Mouse (Mus musculus): ENCODE data around the gene Myo1b.

Gene Myo1b

DNA sequence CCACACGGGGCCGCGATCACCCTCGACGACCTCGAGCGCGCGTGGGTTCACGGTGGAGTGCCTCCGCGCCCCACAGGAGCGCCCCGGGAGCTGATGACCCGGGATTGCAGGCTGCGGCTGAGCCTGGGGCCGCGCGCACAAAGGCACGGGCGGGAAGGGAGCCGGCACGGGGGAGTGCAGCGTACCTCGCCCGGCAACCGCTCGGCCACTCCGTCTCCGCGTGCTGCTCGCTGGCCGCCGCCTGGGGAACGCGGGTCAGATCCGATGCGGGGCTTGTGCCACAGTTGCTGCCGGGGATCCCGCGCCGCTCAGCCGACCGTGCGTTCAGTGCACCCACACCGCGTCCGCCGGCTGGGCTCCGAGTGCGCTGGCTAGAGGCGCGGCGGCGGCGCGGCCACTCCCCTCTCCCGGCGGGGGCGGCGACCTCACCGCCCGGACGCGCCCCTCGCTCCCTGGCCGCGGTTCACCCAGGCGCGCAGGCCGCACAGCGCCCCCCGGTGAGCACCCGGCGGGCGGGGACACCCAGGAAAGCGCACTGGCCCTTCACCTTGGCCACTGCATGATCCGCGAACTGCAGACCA lies at the start of gene Myo1b:
Myo1b (minus strand) TSS at position 496 of the 581 bp plus-strand sequence.
- DNase-seq (ENCODE audit: low read depth) = no peak

DNA sequence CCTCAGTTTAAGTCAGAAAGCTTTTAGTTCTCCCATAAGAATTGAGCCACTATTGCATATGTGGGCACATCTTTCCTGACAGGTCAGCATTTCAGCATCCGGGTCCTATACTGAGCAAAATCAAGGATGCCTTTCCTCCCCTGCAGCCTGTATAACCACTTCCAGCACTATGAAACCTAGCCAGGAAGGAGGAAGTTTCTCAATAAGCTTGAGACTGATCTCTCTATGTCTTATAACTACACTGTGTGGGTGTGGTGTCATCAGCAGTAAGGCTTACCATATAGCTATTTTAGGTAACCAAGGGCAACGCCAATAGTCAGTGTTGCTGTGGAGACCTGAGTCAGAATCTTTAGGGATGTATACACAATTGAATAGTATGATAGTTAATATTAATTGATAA lies 48.8 kb upstream of the Myo1b start:
- DNase-seq (ENCODE audit: low read depth) = no peak

DNA sequence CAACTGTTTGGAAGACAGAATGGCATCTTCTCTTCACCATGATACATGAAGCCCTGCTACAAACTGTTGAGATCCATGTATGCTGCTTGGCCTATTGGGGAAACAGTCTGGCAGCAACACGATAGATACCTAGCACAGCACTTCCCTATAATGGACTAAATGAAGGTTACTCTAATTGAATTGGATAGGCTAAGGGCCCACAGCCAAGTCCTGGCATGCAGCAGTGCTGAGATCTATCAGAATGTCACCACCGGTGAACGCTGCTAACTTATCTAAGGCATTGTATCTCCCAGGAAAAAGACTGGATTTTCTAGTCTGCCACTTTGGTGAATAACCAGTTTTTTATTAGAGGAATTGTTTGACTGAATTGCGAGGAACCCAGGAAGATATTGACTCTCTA lies 31.2 kb upstream of the Myo1b start:
- DNase-seq (ENCODE audit: low read depth) = no peak

DNA sequence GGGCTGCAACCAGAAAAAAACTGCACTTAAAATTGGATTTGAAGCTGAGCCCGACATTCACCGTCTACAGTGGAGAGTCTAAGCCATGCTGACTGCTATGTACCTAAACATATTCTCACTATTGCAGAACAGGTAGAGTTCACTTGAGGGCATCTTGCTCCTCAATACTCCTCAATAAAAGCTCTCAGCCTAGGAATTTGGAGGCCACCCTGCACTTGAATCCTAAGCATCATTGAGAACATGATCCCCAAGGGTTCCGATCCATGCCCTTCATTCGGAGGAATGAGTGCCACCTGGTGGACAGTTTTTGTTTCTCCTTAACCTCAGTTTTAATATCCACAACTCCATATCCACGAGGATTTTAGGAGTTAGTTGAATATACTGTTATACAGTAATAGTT lies 28.9 kb upstream of the Myo1b start:
- peak; percentile 49 for DNase-seq (ENCODE audit: low read depth)

DNA sequence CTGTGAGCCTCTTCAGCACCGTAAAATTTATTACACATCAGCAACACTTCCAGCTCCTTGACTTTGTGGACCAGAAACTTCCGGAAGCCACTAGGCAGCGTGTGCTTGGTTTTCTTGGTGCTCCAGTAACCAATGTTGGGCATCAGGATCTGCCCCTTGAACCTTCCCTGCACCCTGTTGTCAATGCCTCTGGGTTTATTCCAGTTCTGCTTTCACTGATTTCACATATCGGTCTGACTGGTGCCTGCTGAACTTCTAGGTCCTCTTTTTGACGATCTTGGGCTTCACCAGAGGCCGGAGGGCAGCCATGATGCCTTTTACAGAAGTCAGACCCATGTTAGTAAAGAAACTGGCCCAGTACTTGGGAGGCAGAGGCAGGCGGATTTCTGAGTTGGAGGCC lies 22.5 kb upstream of the Myo1b start:
- DNase-seq (ENCODE audit: low read depth) = no peak

DNA sequence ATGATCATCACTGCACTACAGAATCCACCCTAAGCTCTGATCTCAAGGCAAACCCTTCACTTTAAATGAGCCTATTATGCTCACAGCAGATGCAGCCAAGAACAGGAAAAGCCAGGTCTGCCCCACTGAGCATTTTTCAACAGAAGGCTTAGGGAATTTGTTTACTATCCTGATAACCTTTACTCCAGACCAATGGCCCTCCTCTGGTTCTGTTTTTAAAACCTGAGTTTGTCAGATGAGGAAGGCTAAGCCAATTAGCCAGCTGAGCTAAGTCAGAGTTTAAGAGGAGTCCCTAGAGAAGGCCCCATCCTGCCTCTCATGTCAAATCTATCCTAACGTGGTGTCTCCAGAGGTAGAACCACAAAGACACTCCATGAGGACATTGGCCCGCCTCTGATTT lies 19.1 kb upstream of the Myo1b start:
- DNase-seq (ENCODE audit: low read depth) = no peak

DNA sequence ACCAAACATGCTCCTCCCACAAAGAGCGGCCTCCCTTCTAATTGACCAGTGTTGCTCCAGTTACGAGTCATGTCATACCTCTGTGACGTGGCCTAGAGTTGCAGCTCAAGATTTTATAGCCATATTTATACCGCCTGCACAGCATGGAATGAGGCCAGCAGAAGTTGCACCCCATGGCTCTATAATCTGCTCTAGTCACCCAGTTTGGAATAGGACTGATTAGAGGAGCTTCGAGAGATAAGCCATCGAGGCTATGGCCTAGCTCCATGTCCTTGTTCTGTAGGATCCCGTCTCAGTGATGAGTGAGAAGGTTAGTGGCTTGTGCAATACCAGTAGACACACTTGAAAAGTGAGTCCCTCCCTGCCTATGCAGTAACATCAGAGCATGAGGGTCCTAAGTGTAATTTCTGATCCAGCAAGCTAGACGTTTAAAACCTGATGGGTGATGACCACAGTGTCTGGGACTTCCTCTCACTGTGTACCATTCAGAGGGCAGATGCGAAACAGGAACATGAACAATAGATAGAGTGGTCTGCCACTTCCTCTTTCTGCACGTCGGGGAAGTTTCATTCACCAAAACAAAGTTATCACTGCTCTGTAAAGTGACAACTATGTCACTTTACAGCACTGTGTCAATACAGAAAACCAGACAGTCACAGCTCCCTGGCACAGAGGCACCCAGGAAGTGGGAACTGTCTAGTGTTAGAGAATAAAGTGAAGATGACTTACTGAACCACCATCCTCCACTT lies 18.5 kb upstream of the Myo1b start:
- DNase-seq (ENCODE audit: low read depth) = peak; percentile 78

DNA sequence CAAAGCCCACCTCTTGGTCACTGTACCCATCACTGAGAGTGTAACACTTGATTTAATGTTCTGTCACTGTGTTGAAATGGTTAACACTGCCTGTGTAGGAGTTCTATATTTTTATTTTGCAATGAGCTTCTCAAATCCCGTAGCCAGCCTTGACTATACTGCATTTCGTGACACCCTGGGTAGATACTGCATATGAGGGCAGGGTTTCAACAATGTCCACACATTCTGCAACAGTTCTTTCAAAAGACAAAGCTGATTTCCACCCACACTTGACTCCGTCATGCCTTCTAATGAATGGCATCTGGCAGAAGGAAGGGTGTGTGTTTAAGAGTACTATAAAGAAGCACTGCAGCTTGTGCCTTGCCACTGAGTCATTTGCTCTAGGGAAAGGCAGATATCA lies 17.0 kb upstream of the Myo1b start:
- DNase-seq (ENCODE audit: low read depth) = no peak

DNA sequence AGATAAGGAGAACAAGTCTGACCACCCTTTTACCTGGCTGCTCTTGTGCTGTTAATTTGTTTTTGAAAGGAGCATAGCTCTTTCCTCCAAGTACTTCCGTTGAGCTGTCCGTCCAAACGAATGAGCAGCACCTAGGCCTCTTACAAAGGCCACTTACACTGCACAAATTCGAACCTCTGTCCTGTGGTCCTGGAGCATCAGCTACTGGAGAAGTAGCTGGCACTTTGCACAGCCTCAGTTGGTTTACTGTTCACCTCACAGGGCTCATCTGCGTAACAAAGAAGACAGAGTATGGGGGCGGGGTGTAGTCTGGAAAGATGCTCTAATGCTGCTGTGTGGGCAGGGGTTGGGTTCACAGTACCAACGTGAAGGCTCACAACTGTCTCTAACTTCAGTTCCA lies 15.7 kb upstream of the Myo1b start:
- DNase-seq (ENCODE audit: low read depth) = no peak

DNA sequence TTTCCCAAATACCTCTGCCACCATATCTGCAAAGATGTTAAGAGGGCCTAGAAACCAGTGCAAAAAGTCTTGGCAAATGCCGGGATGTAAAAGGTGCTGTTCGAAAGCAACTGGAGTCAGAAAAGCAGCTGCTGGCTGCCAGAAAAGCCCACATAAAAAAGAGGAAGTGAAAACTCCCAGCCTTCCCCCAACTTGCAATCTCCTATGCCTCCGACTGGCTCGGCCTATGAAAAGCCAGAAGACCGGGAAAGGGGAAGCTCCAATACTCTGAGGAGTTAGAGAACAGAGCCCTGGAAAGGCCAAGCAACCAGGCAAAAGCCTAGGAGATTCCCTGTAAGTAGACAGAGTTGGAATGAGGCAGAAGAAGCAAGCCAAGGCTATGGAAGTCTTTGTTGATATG lies 14.7 kb upstream of the Myo1b start:
- DNase-seq (ENCODE audit: low read depth) = peak; percentile 56

DNA sequence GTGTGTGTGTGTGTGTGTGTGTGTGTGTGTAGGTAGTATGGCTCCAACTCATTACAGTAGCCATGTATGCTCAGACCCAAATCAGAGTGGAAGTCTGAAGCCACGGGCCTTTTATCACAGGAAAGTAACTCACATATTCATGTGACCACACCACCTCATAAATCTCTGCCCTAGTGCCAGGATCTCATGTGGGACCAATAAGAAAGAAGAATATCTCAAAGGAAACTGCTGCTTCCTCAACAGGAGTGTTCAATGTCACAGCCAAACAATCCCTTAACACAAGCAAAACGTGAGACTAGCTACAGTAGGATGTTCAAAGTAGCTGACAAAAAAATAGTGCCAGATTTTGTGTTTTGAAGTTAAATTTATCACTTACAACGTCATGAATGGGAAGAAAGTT lies 13.7 kb upstream of the Myo1b start:
- no peak for DNase-seq (ENCODE audit: low read depth)

DNA sequence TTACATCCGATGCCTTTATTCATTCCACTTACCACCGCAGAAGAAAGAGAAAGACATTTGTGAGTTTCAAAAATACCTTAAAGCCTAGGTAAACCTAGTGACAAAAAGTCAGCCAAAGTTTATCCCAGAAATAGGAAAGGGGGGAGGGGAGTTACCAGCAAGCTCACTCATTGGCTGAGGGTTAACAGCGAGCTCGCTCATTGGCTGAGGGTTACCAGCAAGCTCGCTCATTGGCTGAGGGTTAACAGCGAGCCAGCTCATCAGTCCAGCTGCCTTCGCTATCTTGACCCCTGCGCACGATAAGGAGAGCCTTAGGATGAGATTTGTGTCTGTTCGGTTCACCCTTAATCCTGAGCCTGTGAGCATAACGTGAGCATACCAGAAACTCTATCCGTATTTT lies 6.9 kb upstream of the Myo1b start:
- no peak for DNase-seq (ENCODE audit: low read depth)

DNA sequence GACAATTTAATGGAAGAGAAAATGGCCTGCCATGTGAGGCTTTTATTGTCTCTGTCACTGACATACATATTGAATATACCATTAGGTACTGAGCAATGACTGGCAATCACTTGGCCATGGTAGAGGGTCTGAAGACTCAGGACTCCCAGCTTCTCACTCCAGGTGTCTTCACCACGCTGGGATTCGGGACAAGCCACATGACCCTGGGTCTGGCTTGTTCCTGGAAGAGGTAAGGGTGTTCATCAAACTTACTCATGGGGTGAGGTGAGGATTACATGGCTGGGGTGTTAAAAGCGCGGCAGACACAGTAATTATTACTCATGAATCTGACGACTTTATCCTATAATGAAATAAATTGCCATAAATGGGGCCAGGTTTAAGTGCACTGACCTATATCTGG lies 405 bp upstream of the Myo1b start:
- no peak for DNase-seq (ENCODE audit: low read depth)

DNA sequence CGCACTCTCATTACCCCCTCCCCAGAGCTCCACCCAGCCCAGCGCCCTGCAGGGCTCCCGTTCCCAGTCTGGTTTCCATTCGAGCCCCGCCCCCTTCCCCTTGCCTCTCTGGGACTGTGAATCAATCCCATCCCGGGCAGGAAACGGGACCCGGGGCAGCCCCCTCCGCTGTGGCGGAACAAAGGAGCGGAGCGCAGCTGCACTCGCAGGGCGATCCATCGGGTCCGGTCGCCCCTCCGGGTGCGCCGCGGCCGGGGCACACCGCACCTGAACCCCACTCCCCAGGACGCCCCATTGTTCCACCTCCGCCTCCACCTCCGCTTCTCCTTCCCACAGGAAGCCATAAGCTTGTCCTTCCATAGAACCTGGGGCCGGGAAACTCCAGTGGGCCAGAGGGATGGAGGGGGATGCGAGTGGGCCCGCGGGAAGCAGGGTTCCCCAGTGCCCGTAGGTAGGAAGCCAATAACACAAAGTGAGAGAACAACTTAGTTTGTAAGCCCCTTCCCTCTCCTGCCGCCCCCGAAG lies 758 bp downstream of the Myo1b start:
- DNase-seq (ENCODE audit: low read depth) = no peak

DNA sequence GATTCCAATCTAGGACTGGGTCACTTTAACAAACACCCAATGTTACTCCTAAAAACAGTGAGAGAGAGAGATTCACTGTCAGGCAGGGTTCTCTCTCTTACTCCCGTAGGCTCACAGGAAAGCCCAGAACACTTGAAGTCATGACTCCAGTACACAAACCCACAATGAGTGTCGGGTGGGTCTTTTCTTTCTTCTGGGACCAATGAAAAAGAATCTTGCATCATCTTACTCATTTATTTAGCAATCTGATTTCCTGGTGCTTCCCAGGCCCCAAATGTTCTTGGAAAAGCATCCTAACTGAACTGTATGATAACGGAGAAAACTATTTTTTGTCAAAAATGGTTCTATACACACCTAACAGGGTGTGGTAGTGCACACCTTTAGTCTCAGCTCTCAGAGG lies 1.8 kb downstream of the Myo1b start:
- no peak for DNase-seq (ENCODE audit: low read depth)

DNA sequence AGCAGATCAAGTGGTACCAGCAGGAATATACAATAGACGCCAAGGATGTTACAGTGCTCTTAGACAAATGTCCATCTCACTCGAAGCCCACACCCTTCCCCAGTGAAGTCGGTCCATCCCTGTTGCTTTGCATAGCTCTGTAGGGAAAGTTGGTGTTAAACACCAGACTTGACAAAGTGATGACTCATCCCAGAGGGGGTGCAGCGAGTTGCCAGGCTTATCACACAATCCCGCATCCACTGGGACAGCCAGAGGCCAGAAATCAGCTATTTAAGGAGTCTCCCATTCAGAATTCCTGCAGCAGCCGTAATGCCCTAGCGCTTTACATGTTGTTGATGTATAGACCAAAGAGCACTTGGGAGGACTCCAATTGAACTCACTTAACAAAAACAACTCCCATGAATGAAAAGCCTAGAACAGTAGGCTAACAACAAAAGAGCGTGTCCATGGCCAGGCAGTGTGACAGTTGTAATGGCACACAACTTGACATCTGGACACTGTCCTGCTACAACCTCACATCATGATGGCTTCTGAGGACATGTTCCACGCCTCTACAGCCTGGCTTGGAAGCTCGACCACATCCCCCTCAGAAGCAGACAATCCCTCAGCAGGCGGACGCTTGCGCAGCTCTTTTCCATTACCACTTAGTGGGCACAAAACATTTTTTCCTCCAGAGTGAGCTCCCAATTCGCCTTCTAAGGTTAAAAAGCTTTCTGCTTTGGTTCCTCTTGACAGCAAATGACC lies 2.6 kb downstream of the Myo1b start:
- DNase-seq (ENCODE audit: low read depth) = no peak

DNA sequence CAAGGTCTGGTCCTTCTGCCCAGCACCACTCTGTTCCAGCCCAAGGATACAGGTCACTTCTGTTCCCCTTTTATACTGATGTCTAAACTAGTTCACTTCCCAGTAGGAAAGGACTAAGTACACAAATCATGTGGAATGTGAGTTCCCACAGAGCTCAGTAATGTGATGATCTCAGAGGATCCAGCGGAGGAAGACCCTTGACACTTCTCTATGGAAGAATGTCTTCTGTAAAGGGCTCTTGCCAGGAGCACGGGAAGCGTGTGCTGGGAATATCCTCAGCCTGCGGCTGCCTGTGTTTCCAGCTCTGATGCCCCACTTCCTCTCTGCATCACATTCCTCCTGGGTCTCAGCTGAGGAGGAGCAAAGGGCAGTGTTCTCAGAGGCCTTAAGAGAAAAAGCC lies 4.5 kb downstream of the Myo1b start:
- no peak for DNase-seq (ENCODE audit: low read depth)

DNA sequence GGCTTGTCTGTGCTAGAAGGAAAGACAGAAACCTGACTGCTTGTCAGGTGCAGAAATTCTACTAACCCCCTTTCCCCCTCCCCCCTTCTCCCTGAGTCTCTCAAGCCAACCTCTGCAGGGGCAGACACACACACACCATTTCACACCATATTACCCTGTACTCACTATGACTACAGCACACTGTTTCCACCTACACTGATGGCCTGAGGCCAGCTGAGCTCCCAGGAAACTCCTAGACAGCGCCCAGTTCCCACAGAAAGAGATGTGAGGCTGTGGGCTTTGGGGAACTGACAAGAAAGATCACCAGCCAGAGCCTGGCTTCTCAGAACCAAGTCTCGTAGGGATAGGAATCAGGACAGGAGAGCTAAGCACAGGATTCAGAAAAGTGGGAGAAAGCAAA lies 6.7 kb downstream of the Myo1b start:
- DNase-seq (ENCODE audit: low read depth) = no peak

DNA sequence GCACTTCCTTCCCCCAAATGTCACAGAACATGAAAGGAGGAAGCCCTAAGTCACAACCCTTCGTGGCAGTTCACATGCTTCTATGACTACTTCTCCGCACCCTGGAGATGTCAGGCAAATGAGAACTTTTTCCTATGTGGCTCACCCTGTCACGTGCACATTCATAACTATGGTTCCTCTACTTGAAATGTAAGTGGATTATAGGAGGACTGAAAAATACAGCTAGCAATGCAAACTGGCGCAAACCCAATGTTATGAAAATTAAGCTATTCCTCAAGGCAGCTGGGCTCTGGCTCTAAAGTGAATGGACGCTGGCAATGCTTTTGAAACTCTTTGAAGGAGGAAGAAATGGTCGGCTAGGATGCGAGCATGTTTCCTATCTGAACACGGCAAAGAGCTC lies 8.1 kb downstream of the Myo1b start:
- DNase-seq (ENCODE audit: low read depth) = no peak

DNA sequence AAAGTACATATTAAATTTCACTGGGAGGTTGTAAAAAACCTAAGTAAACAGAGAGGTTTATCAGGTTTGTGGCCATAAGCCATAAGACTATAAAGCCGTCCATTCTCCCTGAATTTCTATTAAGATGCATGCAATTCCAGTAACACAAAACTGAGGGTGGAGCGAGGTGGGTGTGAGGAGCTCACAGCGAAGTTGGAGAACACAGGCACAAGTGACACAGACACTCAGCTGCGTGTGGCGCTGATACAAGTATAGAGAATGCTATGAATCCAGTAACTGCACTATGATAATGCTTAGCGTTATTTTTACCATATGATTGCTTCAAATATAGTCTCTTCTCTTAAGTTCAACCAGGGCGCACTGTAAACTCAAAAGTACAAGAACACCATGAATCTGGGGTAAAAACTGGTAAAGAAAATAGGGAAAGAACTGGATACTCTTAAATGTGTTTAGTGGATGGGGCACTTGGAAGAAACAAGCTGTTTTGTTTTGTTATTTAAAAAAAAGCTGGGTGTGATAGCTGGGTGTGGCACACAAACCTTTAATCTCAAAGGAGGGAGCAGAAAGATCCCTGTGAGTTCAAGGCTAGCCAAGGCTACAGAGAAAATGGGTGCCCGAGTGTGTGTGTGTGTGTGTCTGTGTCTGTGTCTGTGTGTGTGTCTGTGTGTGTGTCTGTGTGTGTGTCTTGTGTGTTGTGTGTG lies 9.5 kb downstream of the Myo1b start:
- no peak for DNase-seq (ENCODE audit: low read depth)

DNA sequence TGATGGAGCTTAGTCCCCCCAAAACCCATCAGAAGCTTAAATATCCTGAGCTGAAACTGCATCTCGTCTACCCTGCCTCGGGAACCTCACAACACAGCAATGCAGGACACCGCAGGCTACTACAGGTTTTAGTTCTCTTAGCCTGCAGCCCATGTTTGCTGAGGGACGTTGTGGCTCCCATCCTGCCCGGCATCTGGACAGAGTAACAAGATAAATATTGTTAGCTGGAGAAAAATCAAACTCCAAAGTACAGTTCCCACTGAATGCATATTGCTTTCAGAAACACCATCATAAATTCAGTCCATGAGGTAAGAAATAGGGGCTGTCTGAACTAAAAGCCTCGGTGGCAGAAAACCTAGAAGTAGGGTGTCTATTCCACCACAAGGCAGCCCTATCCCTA lies 10.8 kb downstream of the Myo1b start:
- DNase-seq (ENCODE audit: low read depth) = no peak

DNA sequence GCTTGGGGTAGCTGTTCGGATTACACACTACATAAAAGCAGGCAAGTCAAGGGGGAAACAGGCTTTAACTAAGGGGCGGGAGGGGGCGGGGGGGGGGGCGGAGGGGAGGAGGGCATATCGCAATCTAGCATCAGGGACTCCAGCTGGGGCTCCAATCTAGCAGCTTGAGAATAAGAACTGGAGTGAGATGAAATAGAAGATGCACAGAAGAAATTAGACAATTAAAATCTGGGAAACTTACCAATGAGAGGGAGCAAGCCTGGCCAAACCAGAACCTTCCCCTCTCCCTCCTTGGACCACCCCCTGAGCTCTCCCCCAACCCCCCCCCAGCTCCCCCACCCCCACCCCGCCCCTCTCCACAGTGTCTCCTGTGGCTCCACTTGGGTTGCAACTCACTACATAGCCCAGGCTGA lies 18.7 kb downstream of the Myo1b start:
- no peak for DNase-seq (ENCODE audit: low read depth)

DNA sequence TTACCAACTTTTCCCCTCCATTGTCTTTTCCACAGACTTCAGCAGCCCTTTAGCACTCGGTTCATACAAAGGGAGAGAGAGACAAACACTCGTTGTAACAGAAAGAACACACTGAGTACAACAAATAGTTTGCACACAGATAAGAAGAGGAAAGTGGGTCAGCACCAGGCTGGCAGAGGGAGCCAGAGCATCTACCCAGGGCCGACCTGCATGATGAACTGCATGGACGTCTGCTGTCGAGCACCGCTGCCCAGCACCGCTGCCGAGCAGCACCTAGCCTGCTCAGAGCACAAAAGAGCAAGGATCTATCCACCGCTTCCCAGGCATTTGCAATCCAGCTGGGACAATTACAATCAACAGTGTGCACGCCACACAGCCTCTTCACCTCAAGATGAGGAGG lies 19.9 kb downstream of the Myo1b start:
- no peak for DNase-seq (ENCODE audit: low read depth)

Data from 416B (cell line).